Mouse (Mus musculus): ENCODE results near the gene Esam. TPM values are rescaled to one million over a fixed set of nuclear protein-coding genes. Genes with fewer than 3 reads are reported as not detected.

Gene Esam
- 53.7 TPM for polyA plus RNA-seq (2014; fragmentation: Illumina TruSeq; extraction: RNeasy Lipid Tissue Mini Kit (QIAGEN cat#74804); ENCODE audit: low read depth, low replicate concordance)

DNA sequence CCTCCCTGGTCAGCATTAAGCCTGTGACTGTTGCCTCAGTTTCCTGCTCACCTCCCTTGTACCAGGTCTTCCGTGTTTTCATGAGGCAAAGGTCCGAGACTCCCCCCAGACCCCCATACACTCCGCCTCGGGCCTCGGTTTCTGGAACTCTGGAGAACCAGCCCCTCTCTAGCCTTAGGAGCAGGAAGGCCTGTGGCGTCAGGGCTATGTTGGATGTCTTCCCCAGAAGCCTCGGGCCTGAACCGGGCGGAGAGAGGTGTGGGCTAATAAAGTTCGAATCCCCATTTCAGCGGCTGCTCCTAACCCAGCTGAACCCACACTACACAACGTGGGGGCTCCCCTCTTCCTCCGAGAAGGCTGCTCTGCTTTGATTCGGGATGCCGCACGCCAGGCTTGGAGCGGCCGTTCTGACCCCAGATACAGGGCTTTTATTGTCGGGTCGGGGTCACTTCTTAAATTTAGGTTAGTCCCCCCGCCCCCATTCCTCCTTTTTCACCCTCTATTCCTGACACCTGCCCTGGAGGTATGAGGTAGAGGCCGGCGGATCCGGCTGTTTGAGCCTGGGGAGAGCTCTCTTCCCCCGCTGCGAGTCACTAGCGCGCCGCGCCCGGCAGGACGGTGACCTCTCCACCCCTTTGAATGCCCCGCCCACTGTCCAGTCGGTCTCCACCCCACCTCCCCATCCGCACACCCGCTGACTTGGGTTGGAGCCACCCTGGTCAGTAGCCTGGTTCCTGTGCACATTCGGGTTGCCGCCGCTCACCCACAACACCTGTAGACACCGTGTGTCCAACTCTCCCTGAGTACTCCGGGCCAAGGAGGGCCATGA, at the start of gene Esam:
TSS of gene Esam (plus strand) at position 683 of the 829 bp plus-strand sequence.

DNA sequence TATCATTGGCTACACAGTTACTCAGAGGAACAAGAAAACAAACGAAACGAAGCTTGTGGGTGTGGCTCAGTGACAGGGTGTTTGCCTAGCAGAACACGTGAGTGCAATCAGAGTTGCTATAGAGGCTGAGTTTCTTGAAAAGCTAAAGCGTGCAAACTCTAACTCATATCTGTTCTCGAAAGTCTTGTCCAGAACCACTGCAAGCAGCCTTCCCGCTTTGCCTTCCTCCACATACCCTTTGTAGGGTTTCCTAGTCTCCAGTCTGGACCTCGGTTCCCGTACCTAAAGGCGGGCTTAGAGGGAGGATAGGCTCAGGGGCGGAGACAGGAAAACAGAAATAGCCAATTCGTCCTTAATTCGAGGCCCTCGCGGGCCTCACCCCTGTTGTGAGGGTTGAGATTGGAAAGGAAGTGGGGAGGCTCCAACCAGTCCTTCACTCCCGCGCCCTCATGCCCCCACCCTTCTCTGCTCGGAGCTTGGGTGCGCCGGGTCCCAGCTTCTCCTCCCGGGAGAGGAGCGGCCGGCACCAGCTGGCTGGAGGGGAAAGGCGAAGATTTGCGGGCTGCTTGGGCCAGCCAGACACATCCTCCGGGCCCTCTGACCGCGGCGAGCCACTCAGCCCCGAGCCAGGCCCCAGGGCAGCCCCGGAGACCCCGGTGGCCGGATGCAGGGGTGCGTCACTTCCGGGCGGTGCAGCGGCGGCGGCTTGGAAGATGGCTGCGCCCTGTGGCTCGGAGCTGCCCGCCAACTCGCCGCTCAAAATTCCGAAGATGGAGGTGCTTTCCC, 39.1 kb upstream of the Esam start, which contains the start of gene Msantd2:
TSS of gene Msantd2 (plus strand) at position 709 of the 786 bp plus-strand sequence.

DNA sequence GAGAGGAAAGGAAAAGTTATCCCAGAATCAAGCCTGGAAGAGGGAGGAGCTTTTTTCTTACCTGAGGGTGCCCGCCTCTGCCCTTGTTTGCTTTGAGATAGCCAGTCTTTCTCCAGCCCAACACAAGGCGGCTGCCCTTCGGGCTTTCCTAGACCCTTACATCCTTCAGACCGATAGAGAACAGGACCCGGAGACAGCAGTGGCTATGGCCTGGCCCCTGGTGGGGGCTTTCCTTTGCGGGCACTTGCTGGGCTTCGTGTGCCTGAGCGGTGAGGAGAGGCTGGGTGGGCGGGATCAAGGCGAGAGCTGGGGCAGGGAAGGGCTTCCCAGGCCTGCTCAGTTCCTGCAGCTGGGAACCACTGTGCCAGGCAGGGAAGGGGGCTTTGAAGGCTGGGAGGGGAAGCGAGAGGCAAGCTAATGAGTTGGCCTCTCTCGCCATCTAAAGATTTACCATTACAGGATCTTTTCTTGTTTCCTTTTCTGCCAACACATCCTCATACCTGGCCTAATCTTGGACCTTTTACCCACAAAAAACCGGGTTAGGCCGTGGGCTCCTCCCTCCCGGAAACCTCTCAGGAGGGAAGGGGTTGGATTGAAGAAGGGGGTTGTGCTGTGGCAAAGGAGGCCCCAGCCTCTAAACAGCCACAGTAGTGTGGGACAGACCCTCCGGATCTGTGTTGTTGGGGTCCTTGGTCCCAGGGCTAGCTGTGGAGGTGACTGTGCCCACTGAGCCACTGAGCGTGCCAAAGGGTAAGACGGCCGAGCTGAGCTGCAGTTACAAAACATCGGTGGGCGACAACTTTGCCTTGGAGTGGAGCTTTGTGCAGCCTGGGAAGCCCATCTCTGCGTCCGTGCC, 11.5 kb downstream of the Esam start, which contains the start of gene Vsig2:
TSS of gene Vsig2 (plus strand) at position 86 of the 856 bp plus-strand sequence.

DNA sequence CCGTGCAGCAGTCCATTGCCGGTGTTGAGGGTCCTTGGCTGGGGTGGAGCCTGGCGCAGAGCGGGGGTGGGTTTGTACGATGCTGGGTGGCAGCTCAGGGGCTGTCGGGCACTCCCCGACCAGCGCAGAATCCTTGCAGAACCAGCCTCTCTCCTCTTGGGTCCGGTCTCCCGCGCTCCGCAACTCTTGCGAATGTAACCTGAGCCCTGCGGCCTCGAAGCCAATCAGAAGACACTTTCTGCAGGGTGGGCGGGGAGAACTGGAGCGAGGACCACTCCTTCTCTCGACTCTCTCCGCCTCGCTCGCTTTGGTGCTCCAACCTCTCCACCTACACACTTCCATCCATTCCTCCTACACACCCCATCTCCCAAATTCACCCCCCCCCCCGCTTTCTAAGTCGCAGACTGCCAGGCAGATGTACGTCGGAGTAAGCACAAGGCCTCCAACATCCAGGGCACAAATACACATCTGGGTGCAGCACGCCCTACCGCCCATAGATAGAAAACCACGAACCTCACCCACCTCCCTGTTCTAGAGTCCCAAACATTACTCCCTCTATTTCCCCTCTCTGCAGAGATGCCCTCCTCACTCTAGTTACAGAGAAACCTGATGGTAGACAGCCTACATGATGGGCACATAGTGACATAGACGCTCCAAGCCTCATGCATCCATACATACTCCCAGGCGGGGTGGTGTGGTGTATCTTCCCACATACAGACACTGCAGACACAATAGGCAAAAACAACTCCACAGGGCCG, 24.8 kb downstream of the Esam start, which contains the start of gene Nrgn:
TSS of gene Nrgn (minus strand) at position 369 of the 758 bp plus-strand sequence.

DNA sequence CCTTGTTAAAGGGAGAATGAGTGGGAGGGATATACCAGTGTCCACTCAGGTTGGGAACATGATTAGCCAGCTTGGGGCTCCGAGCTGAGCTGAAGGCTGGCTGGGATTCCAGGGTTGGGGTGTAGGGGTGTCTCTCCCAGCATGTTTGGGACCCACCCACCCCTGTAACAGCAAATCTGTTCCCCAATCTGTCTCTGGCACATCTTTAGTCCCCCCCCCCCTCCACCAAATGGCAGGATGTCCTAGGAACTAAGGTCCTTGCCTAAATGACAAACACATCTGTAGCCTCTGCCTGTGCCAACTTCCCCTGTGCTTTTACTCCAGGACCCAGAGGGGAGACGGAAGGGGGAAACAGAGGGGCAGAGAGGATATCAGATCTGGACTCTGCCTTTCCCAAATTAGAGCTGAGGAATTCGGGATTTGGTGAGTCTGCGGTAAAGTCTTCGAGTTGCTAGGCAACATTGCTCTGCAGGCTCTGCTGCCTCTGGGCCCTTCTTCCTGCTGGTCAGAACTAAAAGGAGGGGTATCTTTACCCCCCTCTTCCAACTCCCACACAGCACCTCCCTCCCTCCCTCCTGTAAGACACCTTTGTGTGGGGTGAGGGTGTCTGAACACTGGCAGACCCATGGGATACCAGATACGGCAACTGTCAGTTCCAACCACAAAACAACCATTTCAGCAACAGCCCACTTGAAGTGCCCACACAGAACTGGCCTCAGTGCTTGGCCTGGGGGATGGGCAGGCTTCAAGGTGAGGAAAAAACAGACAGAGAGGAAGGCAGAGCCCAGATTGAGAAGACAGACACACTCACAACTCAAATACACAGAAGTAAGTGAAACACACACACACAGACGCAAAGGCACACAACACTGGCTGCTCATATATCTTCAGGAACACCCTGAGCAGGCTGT, 27.2 kb downstream of the Esam start, which contains the start of gene Siae:
TSS of gene Siae (plus strand) at position 861 of the 911 bp plus-strand sequence.

Other genes with a start within 250 kb of the Esam start
- gene Ccdc15, start 179.6 kb upstream of the Esam start, polyA plus RNA-seq (2014; fragmentation: Illumina TruSeq; extraction: RNeasy Lipid Tissue Mini Kit (QIAGEN cat#74804); ENCODE audit: low read depth, low replicate concordance), result 1.3 TPM
- 0.82 TPM for gene Hepacam, start 160.7 kb upstream of the Esam start, polyA plus RNA-seq (2014; fragmentation: Illumina TruSeq; extraction: RNeasy Lipid Tissue Mini Kit (QIAGEN cat#74804); ENCODE audit: low read depth, low replicate concordance)
- gene Robo4, start 126.2 kb upstream of the Esam start, polyA plus RNA-seq (2014; fragmentation: Illumina TruSeq; extraction: RNeasy Lipid Tissue Mini Kit (QIAGEN cat#74804); ENCODE audit: low read depth, low replicate concordance), result 18.7 TPM
- 0.20 TPM for gene Robo3, start 94.8 kb upstream of the Esam start, polyA plus RNA-seq (2014; fragmentation: Illumina TruSeq; extraction: RNeasy Lipid Tissue Mini Kit (QIAGEN cat#74804); ENCODE audit: low read depth, low replicate concordance)
- gene Msantd2, start 38.8 kb upstream of the Esam start, polyA plus RNA-seq (2014; fragmentation: Illumina TruSeq; extraction: RNeasy Lipid Tissue Mini Kit (QIAGEN cat#74804); ENCODE audit: low read depth, low replicate concordance), result 23.1 TPM
- 14.4 TPM for gene Vsig2, start 11.2 kb downstream of the Esam start, polyA plus RNA-seq (2014; fragmentation: Illumina TruSeq; extraction: RNeasy Lipid Tissue Mini Kit (QIAGEN cat#74804); ENCODE audit: low read depth, low replicate concordance)
- gene Nrgn, start 24.8 kb downstream of the Esam start, polyA plus RNA-seq (2014; fragmentation: Illumina TruSeq; extraction: RNeasy Lipid Tissue Mini Kit (QIAGEN cat#74804); ENCODE audit: low read depth, low replicate concordance), result 21.5 TPM
- gene Siae, start 27.6 kb downstream of the Esam start, polyA plus RNA-seq (2014; fragmentation: Illumina TruSeq; extraction: RNeasy Lipid Tissue Mini Kit (QIAGEN cat#74804); ENCODE audit: low read depth, low replicate concordance), result 19.3 TPM
- gene Spa17, start 85.6 kb downstream of the Esam start, polyA plus RNA-seq (2014; fragmentation: Illumina TruSeq; extraction: RNeasy Lipid Tissue Mini Kit (QIAGEN cat#74804); ENCODE audit: low read depth, low replicate concordance), result 56.0 TPM
- 84.2 TPM for gene Tbrg1, start 129.2 kb downstream of the Esam start, polyA plus RNA-seq (2014; fragmentation: Illumina TruSeq; extraction: RNeasy Lipid Tissue Mini Kit (QIAGEN cat#74804); ENCODE audit: low read depth, low replicate concordance)
- not detected for gene Panx3, start 141.2 kb downstream of the Esam start, polyA plus RNA-seq (2014; fragmentation: Illumina TruSeq; extraction: RNeasy Lipid Tissue Mini Kit (QIAGEN cat#74804); ENCODE audit: low read depth, low replicate concordance)
- gene Olfr160, start 188.2 kb downstream of the Esam start, polyA plus RNA-seq (2014; fragmentation: Illumina TruSeq; extraction: RNeasy Lipid Tissue Mini Kit (QIAGEN cat#74804); ENCODE audit: low read depth, low replicate concordance), result not detected
- not detected for gene Olfr874, start 217.0 kb downstream of the Esam start, polyA plus RNA-seq (2014; fragmentation: Illumina TruSeq; extraction: RNeasy Lipid Tissue Mini Kit (QIAGEN cat#74804); ENCODE audit: low read depth, low replicate concordance)
- gene Olfr875, start 243.8 kb downstream of the Esam start, polyA plus RNA-seq (2014; fragmentation: Illumina TruSeq; extraction: RNeasy Lipid Tissue Mini Kit (QIAGEN cat#74804); ENCODE audit: low read depth, low replicate concordance), result not detected